Mouse (Mus musculus): Measurements from ENCODE around the gene Phldb1. TPM values are rescaled to one million over a fixed set of nuclear protein-coding genes. Genes with fewer than 3 reads are reported as not detected.

The Phldb1 gene
- total and polyA plus RNA-seq, 3 experiments, result 24.9 to 59.7 (median 54.1) TPM

DNA sequence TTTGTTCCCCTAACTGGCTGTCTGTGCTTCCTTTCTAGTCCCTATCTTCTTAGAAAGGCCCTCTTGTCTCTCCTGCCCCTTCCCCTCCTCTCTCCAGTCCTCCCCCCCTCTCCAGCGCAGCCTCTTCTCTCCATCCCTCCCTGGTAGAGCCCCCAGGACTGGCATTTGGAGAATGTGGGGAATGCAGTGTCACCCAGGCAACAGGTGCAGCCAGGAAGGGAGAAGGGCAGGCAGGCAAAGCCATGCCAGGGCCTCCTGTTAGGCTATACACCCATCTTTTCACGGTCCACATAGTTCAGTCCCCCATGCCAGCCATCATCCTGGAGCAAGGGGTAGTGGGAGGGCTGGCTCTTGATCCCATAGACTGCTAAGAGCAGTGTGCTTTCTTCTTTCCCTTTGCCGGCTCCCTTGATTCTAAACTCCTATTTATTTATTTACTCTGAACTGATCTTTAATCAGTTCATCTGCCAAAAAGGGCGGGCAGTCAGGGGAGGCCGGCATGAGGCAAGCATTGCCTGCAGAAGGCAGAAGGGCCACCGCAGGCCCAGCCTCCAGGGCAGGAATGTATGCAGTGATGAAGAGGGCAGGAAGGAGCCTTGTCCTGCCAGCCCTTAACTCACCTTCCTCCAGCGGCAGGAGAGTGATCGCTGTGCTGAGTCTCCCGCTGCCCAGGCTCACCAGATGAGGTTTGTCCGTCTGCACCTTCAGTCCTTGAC is 8.4 kb downstream of the Phldb1 start:
- DNase-seq, result no peak

DNA sequence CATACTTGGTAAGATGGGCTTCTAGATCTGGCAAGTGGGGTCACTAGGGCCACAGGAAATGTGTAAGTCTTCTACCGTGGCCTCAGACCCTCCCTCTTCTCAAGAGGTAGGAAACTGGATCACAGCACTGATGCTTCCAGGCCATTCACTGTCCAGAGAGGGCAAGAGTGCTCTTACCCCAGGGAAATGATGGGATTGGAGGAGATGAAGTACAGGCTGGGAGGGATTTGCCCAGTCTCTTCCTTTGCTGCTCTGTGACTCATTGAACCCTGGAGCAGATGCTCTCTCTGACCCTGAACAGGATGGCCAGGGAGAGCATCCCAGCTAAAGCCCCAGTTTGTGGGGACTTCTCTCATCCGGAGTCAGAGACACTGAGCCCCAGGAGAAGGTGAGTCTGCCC is 10.3 kb downstream of the Phldb1 start:
- no peak for DNase-seq

DNA sequence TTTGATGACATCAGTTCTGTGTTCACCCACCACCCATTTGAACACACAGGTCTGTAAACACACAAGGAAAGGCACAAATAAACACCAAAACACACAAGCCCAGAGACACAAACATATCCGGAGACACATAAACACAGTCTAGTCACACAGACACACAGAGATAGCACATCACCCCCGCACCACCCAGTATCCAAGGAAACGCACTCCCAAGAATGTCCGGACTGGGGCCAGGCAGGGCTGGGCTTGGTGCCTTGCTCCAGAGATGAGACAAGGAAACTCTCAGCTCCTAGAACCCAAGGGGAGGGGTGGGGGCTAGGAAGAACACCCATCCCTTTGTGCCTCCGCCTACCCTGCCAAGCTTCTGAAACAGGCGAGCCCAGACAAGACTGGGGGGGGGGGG is 10.8 kb downstream of the Phldb1 start:
- DNase-seq, result peak; percentile 65

DNA sequence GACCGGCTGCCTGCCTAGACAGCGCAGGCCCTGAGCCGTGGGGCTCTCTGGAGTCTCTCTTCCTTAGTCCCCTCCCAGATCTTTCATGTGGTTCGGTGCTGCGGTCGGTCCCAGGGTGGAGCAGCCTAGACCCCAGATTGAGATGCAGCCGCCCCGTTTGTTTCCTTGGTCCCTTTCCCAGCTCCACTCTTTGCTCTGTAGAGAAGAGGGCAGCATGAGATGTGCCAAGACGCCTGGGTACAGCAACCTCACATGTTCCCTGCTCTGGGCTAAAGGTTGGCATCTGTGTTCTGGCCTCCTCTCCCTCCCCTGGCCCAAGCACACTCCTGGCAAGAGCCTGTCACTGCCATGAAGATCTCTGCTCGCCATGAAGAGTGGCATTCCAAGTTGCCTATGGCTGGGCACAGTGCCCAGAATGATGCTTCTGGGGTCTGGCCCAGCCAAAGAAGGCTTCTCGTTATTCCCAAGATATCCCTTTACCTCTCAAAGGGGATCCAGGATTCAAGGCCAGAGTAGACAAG is 11.4 kb downstream of the Phldb1 start:
- DNase-seq, result peak; percentile 21

DNA sequence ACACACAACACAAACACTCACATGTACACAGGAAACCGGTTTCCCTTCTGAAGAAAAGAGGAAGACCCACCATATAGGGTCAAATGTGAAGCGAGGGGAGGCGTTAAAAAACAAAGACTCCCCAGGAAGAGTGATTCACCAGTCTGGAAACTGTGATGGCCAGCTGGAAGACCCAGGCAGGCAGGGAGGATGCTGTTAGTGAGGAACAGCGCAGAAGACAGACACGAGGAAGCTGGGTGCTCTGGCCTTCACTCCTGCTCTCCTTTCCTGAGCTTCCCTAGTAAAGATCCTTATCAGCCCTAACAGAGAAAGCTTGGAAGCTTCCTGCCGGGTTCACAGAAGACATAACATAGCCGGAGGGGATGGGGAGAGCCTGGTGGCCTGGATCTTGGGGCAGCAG is 12.0 kb downstream of the Phldb1 start:
- peak; percentile 47 for DNase-seq

DNA sequence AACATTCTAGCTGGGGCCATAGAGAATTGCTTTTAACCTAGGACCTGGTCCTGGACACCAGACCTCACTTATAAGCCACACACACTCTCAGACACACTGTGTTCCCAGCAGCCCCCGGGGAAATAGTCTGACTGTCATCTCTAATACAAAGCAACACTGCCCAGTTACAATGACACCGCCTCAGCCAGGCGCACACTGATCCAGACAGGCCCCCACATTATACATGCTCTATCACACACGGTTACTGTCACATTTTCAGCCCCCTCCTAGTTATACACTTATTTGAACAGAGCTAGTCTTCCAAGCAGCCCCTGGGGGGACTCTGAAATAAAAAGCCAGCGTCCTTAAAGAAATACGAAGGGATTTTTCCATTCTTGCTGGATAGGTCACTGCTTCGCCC is 12.4 kb downstream of the Phldb1 start:
- DNase-seq, result no peak

DNA sequence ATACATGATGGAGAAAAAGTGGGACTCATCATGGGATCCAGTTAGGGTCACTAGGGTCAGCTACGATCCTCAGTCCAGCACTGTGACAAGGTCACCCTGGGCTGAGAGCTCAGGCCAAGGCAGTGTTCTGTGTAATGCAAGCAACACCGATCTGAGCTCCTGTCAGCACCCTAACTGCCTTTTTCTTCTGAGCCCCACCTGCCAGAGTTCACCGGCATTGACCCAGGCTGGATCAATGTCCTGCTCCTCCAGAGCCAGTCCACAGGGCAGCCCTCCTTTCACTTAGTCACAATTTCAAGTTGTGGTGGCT is 13.2 kb downstream of the Phldb1 start:
- no peak for DNase-seq

DNA sequence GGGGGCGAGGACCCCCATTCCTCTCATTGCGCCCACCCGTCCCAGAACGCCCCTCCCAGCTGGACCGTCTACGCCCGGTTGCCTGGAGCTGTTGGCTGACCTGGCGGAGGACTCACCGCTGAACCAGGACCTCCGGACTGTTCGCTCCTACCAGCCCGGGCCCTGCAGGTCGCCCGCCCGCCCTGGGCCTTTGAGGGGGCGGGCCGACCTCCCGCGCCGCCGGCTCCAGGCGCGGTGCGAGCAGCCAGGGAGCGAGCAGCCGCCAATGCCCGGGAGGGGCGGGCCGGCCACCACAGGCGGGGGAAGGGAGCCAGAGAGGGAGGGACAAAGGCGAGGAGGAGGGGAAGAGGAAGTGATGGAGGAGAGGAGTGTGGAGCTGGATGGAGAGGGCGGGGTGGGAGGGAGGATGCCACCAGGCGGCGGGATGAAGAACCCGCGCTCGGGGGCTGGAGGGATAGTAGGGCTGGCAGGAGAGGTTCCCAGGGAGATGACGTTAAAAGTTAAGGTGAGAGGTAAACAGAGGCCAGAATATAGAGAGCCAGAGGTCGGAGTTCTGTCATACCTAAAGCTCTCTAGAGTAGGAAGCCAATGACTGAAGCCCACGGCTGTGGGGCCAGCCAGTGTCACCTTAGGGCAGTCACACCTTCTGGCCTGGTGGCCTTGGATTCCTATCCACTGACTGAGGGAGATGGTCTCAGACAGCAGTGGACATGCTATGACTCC is 13.7 kb downstream of the Phldb1 start:
- DNase-seq, result peak; percentile 93

DNA sequence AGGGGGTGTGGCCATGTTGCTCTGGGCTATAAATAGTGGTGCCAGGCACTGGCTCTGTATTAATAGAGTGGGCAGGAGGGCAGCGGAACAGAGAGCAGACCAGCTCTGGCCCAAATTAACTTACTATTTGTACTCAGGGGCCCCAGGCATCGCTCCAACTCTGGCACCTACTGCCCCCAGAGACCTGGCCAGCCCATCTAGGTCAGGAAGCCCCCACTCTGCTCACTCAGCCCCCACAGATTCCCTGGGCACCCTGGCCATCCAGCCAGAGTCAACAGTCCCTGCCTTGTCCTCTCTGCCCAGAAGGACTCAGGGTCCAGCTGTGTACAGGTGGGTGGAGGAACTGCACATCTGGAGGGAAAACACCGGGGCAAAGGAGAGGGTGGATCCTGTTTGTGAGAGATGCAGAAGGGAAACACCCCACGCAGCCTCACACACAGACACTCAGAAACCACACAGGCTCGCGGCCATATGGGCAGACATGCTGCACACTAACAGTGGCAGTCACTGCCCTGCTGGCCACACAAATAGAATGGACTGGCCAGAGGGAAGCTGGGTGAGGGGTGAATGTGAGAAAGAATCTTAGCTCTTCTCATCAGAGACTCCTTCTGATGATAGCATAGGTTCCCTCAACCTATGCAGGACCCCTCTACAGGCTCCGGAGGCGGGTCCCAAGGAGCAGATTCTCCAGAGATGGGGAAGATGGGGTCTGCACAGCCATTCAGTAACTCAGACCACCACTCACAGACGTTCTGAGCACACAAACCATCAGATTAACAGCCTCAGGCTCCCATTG is 14.4 kb downstream of the Phldb1 start:
- DNase-seq, result no peak

DNA sequence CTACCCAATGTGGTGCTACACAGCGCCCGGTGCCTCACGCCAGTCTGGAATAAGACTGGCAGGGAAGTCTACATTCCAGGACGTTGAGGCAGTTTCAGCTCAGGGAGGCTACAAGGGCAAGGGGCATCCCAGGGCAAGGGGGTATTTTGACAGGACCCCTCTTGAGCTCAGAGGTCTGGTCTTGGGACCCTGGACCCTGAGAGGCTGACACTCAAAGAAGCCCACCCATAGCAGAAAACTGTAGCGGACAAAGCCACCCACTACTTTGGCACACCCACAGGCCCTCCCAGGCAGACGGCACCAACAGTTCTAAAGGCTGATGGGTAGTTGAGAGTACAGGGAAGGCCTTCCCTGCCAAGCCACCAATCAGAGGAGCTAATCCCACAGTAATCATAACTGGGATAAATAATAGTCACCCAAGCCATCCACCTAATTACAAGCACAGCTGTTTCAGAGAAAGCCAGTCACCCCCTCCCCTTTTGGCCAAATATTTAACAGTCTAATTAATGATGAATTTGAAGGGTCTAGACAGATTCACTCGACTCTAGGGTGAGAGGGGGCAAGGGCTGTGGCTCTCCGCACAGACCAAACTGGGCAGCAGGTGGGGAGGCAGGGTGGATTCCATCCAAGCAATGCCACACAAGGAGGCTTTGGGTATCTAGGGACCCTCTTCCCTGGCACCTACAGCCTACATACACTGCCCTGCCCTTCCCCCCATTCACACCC is 15.2 kb downstream of the Phldb1 start:
- DNase-seq, result no peak

DNA sequence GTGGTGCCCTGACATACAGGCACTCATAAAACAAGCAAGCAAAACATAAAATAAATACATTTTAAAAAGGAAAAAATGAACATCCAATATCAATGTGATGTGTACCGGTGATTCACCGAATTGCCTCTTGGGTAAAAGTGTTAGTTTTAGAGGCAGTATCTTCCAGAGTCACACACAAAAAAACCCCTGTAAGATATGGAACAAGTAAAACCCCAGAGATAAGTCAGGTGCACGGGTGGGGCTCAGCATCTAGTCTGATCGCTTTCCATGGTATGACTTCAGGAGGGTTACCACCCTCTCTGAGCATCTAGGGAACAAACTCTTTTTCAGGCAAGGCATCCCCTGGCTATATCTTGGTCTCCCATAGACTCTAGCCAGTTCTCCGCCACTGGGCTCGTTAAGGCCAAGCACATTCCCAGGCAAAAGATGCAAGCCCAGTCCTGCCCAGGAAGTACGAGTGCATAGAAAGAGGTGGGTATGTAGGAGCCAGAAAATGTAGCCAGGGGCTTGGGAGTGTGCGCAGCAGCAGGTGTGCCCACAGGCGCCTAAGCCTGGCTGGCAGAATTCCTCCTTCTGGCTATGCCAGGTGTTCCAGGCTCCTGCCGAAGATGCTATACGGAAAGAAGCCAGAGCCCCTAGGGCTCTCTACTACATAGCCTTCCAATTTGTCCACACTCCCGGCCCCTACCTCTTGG is 15.9 kb downstream of the Phldb1 start:
- no peak for DNase-seq

DNA sequence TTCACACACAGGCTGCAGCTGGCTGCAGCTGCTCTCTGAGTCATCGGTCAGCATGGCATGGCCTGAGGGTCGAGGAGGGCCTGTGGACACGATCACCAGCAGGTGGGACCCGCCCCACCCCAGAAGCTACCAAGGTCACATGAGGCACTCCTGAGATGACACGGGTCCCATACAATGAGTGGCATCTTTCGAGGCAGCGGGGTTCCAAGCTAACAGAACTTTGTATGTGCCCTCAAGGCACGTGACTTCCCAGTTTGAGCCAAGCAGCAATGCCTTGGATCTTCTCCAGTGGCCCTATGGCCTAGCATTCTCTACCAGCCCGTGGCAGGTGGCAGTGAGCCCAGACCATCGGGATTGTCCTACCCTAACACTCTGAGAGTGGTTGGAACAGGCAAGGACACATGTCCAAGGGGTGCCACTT is 17.2 kb downstream of the Phldb1 start:
- peak; percentile 40 for DNase-seq

DNA sequence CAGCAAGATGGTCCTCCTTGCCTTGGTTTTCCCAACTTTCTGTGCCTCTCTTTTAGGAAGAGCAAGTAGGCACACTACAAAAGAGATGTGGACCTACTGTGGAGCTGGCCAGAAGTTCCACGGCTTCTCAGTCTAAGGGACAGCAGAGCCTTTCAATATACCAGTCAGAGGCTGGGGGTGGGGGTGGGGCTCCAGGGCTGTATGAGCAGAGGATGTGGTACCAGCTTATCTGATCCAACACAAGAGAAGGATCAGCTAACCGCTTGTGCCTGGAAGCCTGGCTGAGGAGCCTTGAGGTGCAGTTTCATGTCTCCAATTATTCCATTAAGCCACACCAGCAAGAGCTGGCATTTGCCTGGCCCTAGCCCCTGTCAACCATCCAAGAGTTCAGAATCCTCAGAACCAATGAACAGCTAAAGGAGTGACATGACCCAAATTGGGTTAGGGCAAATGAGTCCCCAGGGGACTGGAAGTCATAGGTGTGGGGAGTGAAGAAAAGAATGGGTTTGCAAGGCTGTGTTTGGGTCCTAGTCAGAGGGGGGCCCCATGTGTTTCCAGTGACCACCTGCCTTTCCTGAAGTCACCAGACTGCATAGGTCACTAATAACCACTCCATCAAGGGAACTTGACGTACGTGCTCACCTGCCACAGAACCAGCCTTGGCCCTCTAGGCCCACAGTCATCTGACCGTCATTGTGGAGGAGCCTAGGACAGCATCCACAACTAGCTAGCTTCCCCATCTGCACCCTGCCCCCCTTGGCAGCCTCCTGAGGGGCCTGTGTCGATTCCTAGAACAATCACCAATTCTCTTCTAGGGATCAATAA is 17.8 kb downstream of the Phldb1 start:
- no peak for DNase-seq

DNA sequence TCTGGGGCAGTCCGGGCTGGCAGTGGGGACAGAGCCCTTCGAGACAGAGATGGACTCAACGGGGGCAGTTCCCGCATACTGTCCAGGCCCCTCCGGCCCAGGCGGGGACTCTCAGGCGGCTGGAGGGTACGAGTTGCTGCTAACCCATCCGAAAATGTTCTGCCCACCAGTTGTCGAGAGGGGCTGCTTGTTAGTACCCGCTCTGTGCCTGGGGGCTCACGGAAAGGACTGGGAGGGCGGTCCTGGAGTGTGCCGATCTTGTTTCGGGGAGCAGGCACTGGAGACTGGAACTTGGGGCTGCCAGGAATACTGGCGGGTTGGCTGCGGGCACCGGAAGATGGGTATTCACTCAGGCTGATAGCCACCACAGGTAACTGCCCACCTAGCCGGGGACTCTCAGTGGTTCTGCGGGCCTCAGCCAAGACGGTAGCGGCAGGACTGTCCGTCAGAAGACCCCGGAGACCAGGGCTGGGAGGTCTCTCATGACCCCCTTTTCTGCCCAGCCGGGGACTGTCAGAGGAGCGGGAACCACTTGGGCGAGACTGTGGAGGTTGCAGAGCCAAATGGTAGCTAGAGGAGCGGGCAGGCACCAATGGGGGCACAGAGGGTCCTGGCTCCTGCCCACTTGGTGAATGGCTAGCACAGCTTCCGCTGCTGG is 19.2 kb downstream of the Phldb1 start:
- no peak for DNase-seq

DNA sequence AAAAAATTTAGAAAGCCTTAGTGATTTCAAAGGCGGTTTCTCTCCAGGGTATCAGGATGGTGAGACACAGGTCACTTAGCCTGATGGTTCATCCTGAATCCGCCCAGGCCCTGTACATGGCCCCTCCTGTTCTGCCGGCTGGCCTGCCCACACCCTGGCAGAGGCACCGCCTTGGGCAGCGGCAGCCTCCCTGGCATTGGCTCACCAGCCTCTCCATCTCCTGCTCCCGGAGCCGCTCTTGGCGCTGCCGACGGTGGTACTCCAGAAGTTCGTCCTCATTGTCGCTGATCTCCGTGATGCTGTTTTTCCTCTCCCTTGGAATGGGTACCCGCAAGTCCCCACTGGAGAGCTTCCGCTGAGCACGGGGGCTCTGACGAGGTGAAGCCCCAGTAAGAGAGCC is 19.9 kb downstream of the Phldb1 start:
- no peak for DNase-seq

DNA sequence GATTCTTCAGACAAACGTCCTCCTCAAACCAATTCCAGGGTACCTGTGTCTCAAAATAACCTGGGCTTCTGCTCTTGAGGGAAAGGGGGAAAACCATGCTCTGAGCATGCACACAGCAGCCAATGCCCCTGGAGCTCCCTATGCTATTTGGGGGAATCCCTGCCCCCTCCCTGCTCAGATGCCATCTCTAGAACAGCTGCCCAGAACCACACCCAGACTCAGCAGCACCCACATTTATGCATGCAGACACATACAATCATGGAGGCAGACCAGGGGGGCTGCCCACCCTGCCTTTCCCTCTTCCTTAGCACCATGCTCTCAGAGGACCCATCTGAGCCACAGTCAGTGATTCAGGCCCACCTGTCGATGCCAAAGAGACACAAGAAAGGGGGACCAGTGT is 21.4 kb downstream of the Phldb1 start:
- DNase-seq, result no peak

DNA sequence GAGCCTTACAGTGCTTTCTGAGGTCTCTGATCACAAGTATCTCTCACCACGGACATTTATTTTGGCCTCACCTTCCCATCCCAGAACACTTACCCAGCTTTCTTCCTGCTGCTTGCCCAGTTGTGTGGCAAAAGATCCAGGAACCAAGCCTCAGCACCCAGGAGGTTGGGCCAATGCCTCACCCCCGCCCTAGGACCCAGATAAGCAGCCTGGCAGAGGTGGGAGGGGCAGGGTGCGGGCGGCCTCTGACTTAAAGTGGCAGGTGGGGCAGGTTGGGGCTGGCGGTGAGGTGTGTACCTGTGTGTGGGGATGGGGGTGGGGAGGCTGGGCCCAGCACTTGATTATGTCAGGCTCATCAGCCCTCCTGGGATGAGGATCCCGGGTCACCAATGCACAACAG is 21.9 kb downstream of the Phldb1 start:
- DNase-seq, result no peak

DNA sequence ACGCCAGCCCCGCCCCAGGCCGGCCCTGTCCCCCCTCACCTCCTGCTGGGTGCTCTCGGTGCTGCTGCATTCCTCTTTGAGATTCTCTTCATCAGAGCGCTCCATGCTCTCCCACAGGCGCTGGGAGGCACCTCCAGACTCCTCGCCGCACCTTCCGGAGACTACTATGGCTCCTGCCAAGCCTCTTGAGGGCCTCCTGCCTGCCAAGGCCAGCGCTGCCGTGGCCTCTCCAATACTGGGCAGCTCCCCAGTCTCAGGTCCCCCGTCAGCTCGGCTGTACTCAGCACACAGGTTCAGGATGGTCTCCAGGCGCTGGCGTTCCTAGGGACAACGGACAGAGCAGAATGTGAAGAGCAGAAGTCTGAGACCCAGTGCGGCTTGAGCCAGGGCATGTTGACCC is 23.4 kb downstream of the Phldb1 start:
- DNase-seq, result peak; percentile 31

DNA sequence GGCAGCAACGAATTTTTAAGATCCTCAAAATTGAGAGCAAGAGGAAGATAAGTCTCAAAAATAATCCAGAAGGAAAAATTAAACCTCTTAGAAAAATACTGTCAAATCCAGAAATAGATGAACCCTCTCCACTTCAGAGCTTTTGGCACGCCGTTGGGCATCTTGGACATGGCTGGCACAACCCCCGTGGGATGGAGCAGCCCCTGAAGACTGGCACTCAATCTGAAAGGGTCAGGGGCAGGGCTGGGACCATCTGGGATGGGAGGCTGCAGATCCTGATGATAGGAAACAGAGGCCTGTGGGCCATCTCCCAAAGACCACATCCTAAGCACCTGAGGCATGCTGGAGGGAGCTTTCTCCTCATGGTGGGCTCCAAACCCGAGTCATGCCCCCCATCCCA is 24.8 kb downstream of the Phldb1 start:
- DNase-seq, result no peak

DNA sequence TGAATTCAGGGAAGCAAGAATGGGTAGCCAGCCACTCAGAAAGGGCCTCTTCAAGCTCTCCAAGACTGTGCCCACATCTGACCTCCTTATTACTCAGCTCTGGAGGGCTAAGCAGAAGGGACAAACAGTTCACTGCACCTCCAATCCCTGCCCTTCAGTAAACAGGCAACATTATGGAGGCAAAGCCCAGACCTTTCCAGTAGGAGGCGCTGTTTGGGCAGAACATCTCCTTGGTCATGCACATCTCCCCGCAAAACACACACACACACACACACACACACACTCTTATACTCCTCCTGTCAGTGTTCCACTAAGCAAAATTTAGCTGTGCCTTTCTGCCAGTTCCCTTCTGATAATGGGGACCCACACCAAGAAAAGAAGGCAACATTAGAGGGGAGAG is 25.4 kb downstream of the Phldb1 start:
- peak; percentile 29 for DNase-seq
